Mouse (Mus musculus): ENCODE data around the gene Ctnnd2. TPM values are rescaled to one million over a fixed set of nuclear protein-coding genes. Genes with fewer than 3 reads are reported as not detected.

The Ctnnd2 gene
- total RNA-seq, 2 experiments from 2014 or later = 220 to 250 TPM

DNA sequence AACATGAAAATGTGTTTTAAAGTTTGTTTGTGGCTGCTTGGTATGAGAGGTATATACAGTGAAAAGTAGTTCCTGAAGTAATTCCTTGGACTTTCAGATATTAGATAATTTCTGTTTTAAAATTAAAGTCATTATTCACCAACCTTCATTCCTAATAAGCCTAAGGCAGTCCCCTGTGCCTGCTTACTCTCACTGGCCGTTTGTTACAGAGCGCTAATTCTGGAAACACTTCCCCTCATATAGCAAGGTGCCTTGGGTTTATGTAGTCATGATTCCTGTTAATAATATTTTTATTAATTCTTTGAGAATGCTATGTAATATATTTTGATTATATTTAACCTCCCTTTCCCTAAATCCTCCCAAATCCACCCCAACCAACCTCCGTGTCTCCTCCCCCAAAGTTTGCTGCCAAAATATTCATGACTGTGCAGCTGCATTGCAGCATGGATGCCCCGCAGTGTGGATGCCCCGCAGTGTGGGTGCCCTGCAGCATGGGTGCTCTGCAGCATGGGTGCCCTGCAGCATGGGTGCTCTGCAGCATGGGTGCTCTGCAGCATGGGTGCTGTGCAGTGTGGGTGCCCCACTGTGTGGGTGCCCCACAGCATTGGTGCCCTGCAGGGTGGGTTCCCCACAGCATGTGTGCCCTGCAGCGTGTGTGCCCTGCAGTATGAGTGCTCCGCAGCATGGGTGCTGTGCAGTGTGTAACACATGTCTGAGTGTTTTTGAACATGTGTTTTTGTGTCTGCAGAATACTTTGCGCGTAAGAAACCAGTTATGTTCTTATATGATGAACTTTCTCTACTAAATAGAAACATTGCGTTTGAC, 63.0 kb downstream of the Ctnnd2 start:
- no peak for DNase-seq (ENCODE audit: low spot score in 2 of 2)

DNA sequence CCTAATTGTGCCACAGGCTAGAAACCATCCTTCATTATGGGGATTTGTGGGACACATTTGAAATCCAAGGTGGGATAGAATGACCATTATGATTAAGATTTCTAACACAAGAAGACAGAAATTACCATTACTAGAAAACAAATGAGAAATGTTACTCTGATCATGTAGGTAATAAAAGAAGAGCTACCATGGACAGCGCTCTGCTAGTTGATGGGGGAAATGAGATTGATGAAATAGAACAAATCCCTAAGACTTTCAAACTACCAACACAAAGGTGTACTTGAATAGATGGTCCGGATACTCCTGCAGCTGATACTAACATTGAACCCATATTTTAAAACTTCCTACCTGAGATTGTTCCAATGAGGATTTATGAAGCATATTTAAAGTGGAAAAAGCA, 68.5 kb downstream of the Ctnnd2 start:
- no peak for DNase-seq (ENCODE audit: low spot score in 2 of 2)

DNA sequence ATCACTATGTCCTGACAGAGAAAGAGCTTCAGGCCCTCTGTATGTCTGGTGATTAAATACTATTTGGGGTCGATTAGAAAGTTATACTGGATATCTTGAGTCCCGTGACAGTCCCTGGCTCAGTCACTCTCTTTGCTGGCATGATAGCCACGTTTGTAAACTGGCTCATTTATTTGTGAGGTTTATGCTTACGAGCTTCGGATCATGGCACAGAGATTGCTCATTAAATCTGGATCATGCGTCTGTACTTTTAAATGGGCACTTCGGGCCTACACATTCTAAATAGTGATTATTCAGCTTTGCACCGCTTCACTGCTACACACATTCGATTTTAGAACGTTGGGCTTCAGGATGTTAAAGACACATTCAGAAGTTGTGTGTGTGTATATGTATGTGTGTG, 96.4 kb downstream of the Ctnnd2 start:
- DNase-seq (ENCODE audit: low spot score in 2 of 2) = no peak

DNA sequence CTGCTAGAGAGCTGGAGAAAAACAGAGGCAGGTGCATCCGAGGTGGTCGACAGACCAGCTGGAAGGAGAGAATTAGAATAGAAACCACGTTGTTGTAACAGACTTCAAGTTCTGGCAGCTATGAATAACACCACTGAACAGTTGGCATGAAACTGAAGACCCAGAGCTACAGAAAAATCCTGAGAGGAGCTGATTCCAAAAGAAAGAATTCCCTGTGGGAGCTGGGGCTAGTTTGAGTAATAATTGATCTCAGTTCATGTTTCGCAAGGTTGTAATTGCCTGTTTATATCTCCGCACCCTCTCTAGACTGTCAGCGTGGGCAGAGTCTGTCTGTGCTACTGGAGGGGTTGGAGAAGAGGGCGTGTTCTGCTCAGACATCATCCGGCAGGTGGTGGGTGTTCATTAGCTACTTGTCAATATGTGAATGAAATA, 98.8 kb downstream of the Ctnnd2 start:
- DNase-seq (ENCODE audit: low spot score in 2 of 2) = peak; percentile 54 to 76

DNA sequence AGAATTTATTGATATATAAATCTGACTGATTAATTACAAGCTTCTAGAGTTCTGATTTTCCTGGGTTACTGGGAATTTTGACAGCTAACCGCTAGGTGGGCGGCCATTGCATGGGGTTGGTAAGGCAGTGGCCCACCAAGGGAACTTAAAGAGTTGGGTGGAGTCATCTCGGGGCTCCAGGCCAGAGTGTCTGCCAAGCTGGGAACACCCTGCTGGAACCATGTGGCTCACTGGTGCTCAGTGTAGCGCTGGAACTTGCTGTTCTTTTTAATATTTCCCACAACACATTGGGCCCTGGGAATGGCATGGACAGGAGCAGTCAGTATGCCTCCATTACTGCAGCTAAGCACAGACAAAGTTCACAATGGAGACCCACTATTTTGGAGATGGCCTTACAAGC, 99.9 kb downstream of the Ctnnd2 start:
- peak in 1 of 2 experiments; percentile 30 for DNase-seq (ENCODE audit: low spot score in 2 of 2)

DNA sequence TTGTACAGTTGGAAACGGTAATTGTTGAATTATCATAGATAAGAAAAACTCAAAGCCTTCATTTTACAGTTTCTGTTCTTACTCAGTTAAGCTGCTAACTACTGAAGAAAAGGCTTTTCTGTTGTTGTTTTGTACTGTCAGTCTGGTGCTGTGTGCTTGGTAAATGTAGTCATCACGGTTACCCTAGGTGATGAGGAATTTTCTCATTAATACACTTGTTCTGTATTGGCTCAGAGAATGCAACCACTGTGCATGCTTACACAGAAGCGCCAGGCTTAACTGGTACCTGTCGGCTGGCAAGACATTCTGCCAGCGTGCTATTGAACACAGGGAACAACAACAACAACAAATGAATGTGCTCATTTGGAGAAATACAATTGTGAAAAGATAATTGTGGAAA, 103.3 kb downstream of the Ctnnd2 start:
- DNase-seq (ENCODE audit: low spot score in 2 of 2) = no peak

DNA sequence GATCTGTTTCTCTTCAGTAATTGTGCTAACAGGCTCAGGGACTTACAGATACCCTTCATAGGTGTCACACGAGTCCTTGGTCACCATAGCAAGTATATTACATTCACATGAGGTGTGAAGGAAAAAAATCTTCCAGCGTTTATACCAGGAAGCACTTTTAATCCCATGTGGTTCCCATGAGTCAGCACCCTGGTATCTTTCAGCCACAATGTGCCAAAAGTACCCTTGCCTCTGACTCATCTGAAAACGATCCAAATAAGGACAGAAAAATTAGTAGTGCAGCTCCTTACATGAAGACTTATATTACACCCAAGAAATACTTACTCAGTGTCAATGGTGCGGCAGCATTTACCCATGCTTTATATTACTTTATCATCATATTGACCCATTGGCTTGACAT, 104.3 kb downstream of the Ctnnd2 start:
- DNase-seq (ENCODE audit: low spot score in 2 of 2) = no peak

DNA sequence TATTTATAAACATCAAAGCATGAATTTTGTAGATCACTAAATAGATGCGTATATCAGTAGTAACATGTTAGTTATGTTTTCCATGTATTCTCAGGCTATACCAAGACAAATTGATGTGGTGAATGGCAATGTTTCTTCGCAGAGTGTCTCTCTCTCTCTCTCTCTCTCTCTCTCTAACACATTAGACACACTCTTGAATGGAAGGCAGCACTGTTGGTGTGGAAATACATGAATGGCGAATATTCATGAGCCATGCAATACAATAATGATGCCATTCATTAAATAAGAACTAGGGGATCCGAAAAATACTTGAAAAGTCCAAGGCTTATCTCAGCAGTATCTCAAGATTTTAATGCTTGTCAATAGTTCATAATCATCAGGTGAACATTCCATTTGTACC, 106.2 kb downstream of the Ctnnd2 start:
- no peak for DNase-seq (ENCODE audit: low spot score in 2 of 2)

DNA sequence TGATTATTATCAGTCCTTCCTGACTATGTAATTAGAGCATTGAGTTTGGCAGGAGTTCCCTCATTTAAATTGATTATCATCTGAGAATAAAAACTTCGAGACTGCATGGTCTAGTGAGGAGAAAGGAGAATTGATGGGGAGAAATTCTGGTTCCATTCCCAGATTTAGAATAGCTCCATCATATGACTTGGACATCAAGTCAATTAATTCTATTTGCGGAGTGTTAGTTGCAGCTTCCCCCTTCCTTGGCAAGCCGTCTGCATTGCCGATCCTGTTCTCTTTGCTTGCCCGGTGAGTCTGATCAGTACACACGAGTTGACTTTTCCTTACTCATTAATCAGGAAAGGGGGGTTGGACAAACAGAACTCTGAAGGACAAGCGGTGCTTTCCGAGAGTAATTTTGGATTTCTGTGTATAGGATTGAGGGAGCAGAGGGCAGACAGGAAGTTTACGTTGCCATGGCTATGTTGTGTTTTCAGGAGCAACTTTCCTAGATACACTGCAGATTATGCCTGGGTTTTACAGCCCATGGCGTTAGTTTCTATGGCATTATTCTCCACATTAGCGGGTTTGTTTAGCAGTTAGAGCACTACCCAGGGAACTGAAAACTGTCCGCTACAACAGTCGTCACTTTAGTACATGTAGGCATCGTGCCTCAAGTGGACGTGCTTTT, 113.3 kb downstream of the Ctnnd2 start:
- peak in 1 of 2 experiments; percentile 70 for DNase-seq (ENCODE audit: low spot score in 2 of 2)

DNA sequence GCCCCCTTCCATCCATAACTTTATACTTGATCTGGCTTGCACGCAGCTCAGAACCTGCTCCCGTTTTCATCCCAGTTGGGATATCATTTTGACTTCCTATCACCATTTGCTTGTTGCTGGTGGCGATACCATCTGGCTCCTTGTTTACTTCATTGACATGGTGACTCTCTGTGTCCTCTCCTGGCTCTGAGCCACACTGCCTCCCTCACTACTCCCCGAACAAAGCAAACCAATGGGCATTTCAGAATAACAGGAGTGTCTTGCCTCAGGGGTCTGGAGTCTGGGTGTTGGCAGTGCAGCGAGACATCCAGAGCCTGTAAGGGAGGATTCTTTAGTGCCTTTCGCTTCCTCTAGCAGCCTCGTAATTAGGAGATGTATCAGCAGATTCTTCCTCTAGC, 113.9 kb downstream of the Ctnnd2 start:
- DNase-seq (ENCODE audit: low spot score in 2 of 2) = no peak

DNA sequence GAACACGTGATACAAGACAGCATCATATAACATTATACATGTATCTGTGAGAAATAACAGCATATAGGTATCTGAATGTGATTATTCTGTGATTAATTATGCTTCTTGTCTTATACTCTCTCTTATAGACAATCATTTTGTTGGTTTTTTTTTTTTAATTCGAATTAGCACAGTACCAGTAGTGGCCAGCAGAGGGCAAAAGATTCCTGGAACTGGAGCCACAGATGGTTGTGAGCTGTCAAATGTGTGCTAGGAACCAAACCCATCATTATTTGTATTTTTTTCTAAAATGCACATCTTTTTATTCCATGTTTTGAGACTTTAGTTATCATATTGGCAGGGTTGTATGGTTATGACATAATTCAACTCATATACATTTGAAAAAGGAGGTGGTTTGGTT, 130.4 kb downstream of the Ctnnd2 start:
- no peak for DNase-seq (ENCODE audit: low spot score in 2 of 2)

DNA sequence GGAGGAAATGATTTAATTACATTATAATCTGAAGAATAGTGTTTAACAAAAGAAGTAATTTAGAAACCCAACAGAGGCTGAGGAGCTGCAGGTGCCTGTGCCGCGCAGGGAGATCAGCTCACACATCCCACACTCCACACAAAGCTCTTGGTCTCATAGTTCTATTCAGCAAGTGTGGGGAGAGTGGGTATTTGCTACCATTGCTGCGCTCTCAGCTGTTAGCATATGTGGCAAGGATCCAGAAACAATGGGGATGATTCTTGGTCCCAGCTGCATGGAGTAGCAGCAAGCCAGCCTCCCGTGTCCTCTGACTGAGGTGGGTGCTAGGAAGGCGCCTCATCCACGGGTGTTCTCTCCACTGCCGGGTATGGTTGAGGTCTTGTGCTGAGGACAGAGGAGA, 134.0 kb downstream of the Ctnnd2 start:
- peak in 1 of 2 experiments; percentile 8 for DNase-seq (ENCODE audit: low spot score in 2 of 2)

DNA sequence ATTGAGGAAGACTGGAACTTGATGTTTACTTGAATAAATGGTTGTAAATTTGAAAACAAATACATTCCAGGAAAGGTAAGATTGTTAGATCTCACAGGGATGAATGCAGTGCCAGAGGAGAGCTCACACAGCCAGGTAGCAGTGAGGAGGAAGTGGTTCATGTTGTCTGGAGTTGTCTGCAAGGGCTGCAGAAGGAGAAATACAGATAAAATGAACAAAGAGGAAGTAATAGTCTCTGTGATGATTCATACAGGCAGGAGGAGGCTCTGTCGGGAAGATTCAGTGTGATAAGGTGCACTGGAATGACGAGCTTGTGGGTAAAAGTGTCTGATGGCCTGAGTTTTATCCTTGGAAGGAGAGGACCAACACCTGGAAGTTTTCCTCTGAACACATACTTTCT, 150.2 kb downstream of the Ctnnd2 start:
- DNase-seq (ENCODE audit: low spot score in 2 of 2) = no peak

DNA sequence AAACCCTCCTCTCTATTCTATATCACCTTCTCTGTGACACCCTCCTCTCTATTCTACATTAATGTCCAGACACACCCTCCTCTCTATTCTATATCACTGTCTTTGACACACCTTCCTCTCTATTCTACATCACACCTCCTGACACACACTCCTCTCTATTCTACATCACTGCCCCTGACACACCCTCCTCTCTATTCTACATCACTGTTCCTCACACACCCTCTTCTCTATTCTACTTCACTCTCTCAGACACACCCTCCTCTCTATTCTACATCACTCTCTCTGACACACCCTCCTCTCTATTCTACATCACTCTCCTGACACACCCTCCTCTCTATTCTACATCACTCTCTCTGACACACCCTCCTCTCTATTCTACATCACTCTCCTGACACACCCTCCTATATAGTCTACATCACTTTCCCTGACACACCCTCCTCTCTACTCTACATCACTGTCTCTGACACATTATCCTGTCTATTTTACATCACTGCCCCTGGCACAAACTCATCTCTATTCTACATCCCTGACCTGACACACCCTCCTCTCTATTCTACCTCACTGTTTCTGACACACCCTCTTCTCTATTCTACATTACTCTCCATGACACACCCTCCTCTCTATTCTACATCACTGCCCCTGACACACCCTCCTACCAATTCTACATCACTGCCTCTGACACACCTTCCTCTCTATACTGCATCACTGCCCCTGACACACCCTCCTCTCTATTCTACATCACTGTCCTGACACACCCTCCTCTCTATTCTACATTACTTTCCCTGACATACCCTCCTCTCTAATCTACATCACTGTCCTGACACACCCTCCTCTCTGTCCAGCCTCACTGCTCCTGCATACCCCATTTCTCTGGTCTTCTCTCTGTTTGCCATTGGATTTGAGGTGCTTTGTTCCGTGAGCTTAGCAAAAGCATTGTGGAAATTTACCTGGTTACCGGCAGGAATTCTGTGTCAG, 161.2 kb downstream of the Ctnnd2 start:
- DNase-seq (ENCODE audit: low spot score in 2 of 2) = no peak

DNA sequence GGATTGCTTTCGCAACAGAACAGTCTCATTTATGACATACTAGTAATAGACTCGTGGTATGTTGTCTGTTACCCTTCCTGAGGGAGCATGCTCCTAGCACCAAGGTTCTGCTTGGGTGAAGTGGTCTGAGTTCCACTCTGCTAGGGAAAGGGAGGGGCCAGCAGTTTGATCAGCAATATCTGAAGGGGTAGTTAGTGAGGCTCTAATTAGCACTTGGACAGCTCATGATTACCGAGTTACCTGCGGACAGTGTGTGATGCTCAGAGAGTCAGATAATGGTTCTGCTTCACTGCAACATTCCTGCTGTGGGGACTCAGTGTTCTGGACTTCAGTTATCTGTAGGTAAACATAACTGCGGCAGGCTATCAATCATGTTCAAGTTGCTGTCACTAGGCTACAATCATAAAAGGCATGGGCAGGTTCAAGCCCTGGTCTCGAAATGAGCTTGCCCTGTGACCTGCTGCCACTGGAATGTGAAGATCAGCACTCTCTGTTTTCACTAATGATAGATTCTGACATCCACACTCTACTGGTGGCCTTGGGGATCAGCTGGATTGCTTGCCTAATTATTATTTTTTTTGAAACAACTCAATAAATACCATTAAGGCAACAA, 166.3 kb downstream of the Ctnnd2 start:
- DNase-seq (ENCODE audit: low spot score in 2 of 2) = no peak

DNA sequence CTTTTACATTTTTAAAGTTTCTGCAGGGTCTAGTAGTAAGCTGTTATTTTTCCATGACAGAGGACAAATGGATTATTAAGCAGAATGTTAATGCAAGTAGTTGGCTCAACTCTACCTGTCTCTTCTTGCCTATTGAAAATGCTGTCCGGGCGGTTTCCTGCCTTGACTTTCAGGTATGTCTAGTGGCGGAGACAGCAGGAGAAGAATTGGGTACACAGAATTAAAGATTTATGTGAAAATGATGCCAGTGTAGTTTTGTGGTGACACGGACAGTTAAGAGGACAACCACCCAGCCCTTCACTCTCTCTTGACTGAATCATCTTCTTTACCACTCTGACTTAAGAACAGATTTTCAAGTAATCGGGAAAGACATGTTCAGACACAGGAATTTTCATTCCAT, 173.4 kb downstream of the Ctnnd2 start:
- DNase-seq (ENCODE audit: low spot score in 2 of 2) = no peak

DNA sequence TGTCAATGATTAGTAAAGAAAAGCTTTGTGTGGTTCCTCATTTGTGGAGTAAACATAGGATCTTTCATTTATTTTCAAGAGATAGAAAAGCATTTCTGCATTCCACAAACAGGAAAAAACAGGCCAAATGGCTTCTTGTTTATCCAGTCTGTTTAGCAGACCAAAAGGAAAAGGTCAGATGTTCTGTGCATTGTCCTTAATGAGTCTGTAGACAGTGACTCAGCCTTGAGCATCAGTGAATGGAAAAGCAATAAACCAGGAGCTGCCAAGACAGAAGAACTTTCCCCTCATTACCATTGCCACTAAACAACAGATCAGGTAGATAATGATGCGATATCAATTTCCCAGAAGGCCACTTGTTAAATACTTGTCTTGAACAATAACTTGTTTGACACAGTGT, 192.1 kb downstream of the Ctnnd2 start:
- no peak for DNase-seq (ENCODE audit: low spot score in 2 of 2)

DNA sequence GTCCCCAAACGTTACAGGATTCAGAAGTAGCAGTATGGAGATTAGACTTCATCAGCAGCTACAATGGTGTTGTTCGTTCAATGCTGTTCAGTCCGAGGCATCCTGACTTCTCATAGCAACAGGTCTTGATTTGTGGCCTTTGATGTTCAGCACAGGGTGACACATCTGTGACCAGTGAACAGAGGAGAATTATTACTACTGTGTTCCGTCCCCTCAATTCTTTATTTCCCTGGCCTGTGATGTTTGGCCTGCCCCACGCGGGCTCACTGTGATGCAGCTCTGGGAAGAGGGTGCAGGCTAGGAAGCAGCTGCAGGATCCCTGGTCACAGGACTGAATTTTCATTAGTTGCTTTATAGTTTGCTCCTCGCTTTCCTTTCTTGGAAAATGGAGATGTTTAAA, 197.6 kb downstream of the Ctnnd2 start:
- no peak for DNase-seq (ENCODE audit: low spot score in 2 of 2)

DNA sequence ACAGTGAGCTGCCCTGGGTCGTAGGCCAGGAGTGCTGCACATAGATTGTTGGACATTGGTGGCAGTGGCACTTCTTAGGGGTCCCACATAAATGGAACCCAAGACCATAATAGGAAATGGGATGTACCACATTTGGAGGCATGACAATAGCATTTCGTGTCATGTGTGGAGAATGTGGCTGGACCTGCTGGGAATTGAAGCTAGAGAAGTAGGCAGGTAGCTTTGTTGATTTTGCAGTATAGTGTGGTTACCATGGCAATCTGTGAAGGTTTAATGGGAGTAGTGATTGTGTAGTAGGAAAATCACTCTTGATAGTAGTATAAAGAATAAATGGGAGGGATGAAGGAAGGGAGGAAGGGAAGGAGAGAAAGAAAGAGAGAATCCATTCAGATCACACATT, 198.8 kb downstream of the Ctnnd2 start:
- DNase-seq (ENCODE audit: low spot score in 2 of 2) = no peak

DNA sequence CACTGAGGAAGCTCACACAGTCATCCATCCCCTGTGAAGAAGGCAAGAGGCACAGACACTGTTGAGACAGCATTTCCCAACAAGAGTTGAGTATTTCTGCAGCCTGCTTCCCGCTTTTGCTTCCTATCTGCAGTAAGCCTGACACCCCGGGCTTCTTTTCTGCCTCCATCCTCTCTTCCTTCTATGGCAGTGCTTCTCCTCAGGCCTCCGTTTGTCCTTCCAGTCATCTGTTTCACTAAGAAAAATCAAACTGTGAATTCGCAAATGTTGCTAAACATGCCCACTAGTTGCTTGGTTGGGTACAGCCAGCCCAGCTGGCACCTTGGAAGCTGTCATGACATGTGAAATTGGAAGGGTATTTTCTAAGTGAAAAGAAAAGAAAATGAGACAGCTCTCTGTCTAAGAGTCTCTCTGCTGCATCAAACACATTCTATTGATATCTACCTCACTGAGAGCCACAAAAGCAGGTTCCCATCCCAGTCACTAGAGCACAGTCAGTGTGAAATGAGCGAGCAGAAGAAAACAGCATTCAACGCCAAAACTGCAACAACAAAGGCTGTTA, 201.3 kb downstream of the Ctnnd2 start:
- DNase-seq (ENCODE audit: low spot score in 2 of 2) = peak; percentile 25 to 28

DNA sequence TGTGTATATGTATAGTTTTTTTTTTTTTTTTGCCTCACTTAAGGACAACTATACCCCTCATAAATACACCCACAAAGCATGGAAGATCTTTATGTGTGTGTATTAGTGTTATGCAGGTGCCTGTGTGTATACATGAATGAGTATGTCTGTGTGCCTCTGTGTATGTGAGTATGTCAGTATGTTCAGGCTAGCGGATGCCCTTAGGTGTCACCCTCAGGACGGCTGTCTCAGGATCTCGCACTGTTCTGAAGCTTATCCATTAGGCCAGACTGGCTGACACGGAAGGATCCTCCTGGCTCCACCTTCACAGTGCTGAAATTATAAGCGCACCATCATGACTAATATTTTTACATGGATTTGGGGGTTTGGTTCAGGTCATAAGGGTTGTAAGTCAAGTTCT, 202.5 kb downstream of the Ctnnd2 start:
- no peak for DNase-seq (ENCODE audit: low spot score in 2 of 2)
